Mouse (Mus musculus): ENCODE measurements around the gene Hist1h2ak.
"Not testable (repeated sequence)": the region's sequence is repeated elsewhere in the genome, so short reads cannot be mapped to it uniquely, and the experiment has no call there.

Hist1h2ak gene

DNA sequence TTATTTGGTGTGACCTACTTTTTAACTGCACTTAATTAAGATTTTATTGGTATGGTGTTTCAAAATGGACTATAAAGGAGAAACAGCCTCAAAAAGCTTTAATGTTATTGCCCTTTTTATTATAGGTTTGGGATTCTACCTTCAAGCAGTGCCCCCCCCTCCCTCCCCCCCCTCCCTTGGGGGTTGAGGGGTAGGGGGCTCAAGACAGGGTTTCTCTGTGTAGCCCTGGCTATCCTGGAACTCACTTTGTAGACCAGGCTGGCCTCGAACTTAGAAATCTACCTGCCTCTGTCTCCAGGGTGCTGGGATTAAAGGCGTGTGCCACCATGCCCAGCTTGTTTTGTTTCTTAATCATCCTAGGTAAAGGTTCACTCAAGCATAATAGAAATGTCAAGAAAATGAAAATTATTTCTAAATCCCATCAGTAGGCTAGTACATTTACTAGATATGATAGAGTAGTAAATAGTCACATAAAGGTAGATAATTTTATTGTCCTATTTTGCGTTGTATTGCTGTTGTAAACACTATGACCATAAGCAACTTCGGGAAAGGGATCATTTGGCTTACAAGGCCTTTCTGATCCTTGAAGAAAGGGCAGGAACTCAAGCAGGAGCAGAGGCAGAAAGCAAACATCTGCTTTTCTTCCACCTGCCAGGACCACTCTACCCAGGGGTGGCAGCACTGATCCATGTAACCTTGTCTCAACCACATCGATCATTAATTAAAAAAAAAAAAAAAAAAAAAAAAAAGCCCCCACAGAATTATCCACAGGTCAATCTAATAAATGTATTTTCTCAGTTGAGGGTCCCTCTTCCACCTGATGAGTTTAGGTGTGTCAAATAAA lies 30.4 kb downstream of the Hist1h2ak start:
- in situ Hi-C loops (cut with MboI; ENCODE audit: low sequenced_read_pairs), result no loop called here

DNA sequence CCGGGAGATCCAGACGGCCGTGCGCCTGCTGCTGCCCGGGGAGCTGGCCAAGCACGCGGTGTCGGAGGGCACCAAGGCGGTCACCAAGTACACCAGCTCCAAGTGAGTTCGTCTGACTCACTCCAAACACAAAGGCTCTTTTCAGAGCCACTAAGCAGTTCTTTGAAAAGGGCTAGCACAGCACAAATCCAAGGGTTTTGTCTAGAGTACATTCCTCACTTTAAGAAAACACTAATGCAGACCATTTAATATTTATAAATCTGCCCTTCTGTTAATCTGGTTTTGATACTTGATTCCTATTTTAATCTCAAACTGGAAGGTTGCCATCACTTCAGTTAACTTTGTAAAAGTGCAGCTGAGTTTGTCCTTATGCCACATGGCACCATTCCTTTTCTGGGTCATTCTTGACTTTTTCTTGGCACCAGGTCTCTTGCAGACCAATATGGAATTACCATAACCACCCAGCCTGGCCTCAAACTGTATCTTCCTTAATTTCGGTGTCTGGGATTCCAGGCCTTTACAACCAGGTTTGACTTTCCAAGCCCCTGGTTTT lies 31.2 kb downstream of the Hist1h2ak start:
- in situ Hi-C loops (cut with MboI; ENCODE audit: low sequenced_read_pairs), result no loop called here

DNA sequence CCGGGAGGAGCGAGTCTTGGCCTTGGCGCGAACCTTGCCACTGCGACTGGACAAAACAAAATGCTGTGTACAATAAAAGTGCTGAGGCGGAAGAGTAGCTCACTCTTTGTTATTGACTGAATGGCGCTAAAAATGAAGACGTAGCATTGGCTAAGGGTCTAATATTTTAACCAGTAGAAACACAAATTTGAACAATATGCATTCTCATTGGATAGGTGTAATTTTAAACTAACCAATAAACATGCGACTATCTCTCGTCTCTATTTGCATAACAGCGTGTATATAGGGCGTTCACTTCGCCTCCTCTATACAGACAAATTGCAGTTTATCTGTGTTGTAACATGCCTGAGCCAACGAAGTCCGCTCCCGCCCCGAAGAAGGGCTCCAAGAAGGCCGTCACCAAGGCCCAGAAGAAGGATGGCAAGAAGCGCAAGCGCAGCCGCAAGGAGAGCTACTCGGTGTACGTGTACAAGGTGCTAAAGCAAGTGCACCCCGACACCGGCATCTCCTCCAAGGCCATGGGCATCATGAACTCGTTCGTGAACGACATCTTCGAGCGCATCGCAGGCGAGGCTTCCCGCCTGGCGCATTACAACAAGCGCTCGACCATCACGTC lies 31.8 kb downstream of the Hist1h2ak start, which contains the start of gene Hist1h2bm:
Hist1h2bm (plus strand) TSS at position 288 of the 616 bp plus-strand sequence.
- in situ Hi-C loops (cut with MboI; ENCODE audit: low sequenced_read_pairs), result not testable (repeated sequence)

GRCm38 (mm10) chr13:21721107-21721756 lies 32.4 kb downstream of the Hist1h2ak start:
- in situ Hi-C loops (cut with MboI; ENCODE audit: low sequenced_read_pairs), result not testable (repeated sequence)

GRCm38 (mm10) chr13:21718381-21719080 lies 35.1 kb downstream of the Hist1h2ak start:
- in situ Hi-C loops (cut with MboI; ENCODE audit: low sequenced_read_pairs), result loop anchor here (10.0 kb wide), 1 partner anchor 316 kb away; the partner anchor contains the start of genes Hist1h2ah and Hist1h2bk

- in situ Hi-C loops (cut with MboI; ENCODE audit: low sequenced_read_pairs), result loop anchor here (10.0 kb wide), 1 partner anchor 317 kb away; the partner anchor contains the start of genes Hist1h2ah and Hist1h2bk
These were observed 36.0 kb downstream of the Hist1h2ak start, which contains the start of gene Hist1h3h for GRCm38 (mm10) chr13:21717397-21718357. Gene Hist1h3h (plus strand): TSS chr13:21717659.

- in situ Hi-C loops (cut with MboI; ENCODE audit: low sequenced_read_pairs), result loop anchor here (10.0 kb wide), 1 partner anchor 318 kb away; the partner anchor contains the start of genes Hist1h2ah and Hist1h2bk
These were observed 36.9 kb downstream of the Hist1h2ak start for GRCm38 (mm10) chr13:21716540-21717391.

GRCm38 (mm10) chr13:21715864-21716539 lies 37.6 kb downstream of the Hist1h2ak start, which contains the start of the genes Hist1h2bl and Hist1h2ai:
Gene Hist1h2bl (minus strand): TSS chr13:21716143.
Gene Hist1h2ai (plus strand): TSS chr13:21716422.
- in situ Hi-C loops (cut with MboI; ENCODE audit: low sequenced_read_pairs), result loop anchor here (10.0 kb wide), 1 partner anchor 319 kb away; the partner anchor contains the start of genes Hist1h2ah and Hist1h2bk

DNA sequence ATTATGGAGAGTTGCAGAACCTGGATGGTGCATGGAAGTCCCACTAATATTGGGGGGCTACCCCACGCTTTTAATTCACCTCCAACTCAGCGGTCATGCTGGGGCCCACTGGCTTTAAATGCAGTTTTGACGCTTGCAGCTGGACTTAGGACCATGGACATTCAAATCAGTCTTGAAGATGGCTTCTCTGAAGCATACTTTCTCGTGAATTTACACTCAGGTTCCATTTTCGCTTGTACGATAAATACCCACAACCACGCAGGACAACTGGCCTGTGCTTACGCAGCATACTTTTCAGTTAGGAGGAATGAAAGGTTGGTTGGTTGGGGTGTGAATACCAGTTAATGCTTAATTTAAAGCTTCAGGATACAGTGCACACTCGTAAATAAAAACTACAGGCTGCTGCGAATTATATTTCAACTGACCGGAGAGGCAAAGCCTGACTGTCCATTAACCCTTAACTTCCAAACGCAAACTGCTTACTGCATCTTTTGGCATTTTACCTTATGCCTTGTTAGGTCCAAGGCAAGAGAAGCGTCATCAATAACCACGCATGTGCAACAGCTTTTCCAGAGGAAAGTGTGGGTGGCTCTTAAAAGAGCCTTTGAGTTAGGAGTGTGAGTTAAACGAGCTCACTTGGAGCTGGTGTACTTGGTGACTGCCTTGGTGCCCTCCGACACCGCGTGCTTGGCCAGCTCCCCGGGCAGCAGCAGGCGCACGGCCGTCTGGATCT lies 38.3 kb downstream of the Hist1h2ak start:
- in situ Hi-C loops (cut with MboI; ENCODE audit: low sequenced_read_pairs), result loop anchor here (10.0 kb wide), 1 partner anchor 320 kb away; the partner anchor contains the start of genes Hist1h2ah and Hist1h2bk

DNA sequence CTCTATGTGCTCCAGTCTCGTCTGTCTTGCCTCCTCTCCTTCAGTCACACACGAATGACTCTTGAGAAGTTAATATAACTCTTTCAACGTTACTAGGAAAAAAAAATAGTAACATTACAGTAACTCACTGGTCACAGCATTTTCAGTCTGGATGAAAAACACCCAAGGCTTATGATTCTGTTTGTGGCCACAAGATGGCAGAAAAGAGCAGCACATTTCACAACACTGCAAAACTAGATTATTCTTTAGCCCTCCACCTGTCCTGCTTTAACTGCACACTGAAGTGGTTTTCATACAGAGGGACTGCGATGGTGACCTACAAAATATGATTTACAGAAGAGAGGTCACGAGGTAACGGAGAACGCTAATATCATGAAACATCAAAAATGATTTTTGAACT lies 38.9 kb downstream of the Hist1h2ak start:
- in situ Hi-C loops (cut with MboI; ENCODE audit: low sequenced_read_pairs), result loop anchor here (10.0 kb wide), 1 partner anchor 320 kb away; the partner anchor contains the start of genes Hist1h2ah and Hist1h2bk

DNA sequence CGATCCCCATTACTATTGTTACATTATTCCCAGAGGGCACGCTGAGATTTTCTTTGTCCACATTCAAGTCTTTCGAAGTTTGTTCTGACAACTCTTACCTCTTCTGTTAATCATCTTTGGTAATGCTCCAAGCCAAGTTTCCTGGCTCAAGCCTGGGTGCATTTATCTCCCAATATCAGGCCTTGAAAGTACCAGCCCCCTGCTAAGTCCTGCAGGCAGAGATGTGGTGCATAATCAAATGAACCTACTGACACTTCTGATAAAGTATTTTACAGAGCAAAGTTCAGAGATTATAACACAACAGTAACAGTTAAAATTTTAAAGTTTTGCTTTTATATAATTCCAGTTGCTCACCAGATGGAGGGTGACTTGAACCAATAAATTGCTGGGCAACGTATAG lies 41.9 kb downstream of the Hist1h2ak start:
- in situ Hi-C loops (cut with MboI; ENCODE audit: low sequenced_read_pairs), result loop anchor here (10.0 kb wide), 1 partner anchor 323 kb away; the partner anchor contains the start of genes Hist1h2ah and Hist1h2bk

DNA sequence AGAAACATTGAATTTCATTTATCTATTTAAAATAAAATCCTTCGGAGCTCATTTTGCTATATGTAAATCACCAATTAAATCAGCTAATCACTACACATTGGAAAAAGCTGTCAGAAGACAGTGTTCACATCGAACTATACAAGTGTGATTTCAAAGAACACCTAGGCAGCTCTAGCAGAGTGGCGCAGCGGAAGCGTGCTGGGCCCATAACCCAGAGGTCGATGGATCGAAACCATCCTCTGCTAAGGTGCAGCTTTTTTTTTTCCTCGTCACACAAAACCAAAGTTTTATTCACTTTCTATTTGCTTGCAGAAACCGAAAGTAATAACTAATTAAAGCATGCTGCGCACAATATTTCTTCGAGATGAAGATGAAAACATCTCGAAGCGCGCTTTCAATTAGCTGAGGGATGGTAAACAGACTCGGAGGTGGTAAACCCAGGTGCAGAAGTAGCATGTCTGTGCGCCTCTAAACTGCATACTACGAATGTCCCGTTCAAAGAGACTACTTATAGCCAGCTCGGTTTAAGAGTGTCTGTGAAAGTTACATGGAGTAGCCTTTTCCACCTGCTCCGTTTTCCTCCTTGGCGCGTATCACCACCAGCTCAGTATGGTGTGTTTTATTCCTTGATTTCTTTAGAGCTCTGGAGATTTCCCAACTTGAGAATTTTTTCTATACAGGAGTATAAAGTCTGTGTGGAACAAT lies 42.7 kb downstream of the Hist1h2ak start:
- in situ Hi-C loops (cut with MboI; ENCODE audit: low sequenced_read_pairs), result loop anchor here (10.0 kb wide), 1 partner anchor 324 kb away; the partner anchor contains the start of genes Hist1h2ah and Hist1h2bk

DNA sequence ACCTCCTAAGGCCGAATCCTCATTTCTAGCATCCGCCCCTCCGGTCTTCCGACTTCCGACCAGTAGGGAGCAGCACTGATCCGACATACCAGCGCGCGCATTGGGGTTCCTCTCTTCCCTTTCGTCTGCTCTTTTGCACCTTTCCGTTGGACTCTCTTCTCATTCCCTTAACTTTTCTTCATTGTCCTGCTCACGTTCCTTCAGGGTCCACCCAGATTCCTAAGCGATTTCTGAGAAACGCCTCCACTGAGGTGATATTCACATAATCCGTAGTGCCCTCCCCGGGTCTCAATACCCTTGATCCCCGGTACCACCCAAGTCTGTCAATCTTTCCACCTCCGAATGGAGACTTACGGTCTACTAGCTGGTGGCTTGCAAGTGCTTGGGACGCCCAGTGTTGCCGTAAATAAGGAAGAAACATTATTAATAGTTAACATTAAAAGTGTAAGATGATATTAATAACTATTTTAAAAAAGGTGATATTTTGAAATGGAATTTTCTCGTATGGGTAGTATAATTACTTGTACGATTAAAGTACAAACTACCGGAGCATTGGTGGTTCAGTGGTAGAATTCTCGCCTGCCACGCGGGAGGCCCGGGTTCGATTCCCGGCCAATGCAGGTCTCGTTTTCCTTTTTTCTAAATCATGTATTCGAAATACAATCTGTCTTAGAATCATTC lies 43.5 kb downstream of the Hist1h2ak start:
- in situ Hi-C loops (cut with MboI; ENCODE audit: low sequenced_read_pairs), result loop anchor here (10.0 kb wide), 1 partner anchor 325 kb away; the partner anchor contains the start of genes Hist1h2ah and Hist1h2bk

DNA sequence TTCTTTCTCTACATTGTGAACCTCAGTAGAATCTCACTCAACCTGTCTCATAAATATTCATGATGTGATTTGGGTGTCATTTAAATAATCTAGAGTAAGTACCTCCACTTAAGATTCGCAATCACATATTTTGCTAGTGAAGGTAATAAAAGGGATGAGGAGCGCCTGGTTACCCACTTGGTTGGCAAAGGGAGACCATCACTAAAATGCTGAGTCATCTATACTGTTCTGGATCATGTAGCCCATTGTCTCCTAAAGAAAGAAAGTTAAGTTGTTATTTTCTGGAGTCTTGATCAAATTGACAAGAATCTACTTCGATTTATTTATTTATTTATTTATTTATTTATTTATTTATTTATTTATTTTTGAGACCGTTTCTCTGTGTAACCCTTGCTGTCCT lies 47.0 kb downstream of the Hist1h2ak start:
- in situ Hi-C loops (cut with MboI; ENCODE audit: low sequenced_read_pairs), result no loop called here
